Mouse (Mus musculus) heart, adult 2 months (tissue): ENCODE measurements at regions not wholly inside any gene's neighbourhood (a gene's known extent, or its start where the extent isn't known, plus 50 kb on each side); places are given as distances from the start of the nearest gene placed in this dataset.

Experiments used
- DNase-seq, 2 experiments: peaks; one replicate each; pipeline ENCODE4 v3.0.0; 2021
- H3K27ac ChIP-seq: fragments of 200-600 bp; 2 replicates; pipeline ENCODE4 v1.8.1; 2022
- H3K27me3 ChIP-seq: fragments of 200-500 bp; 2 replicates; pipeline ENCODE4 v1.6.1; 2012; ENCODE audit warnings: mild to moderate bottlenecking, low read length, inconsistent platforms, mixed read lengths; ENCODE audit not compliant: control insufficient read depth, insufficient read depth
- H3K36me3 ChIP-seq: fragments of 200-500 bp; 2 replicates; pipeline ENCODE4 v1.6.1; 2012; ENCODE audit warnings: low read length, inconsistent platforms; ENCODE audit not compliant: control insufficient read depth, insufficient read depth
- H3K4me1 ChIP-seq: fragments of 200-500 bp; 2 replicates; pipeline ENCODE4 v1.6.1; 2011; ENCODE audit warnings: low read length; ENCODE audit not compliant: control insufficient read depth, insufficient read depth
- H3K4me3 ChIP-seq: fragments of 200-600 bp; 2 replicates; pipeline ENCODE4 v1.8.1; 2022
- H3K79me2 ChIP-seq: fragments of 200-500 bp; replicated peaks from 2 replicates; pipeline ENCODE4 v1.6.1; 2012; ENCODE audit warnings: mild to moderate bottlenecking, inconsistent platforms, low read length, moderate library complexity, mixed read lengths; ENCODE audit not compliant: control insufficient read depth, insufficient read depth
- H3K9ac ChIP-seq: fragments of 200-500 bp; 2 replicates; pipeline ENCODE4 v1.6.1; 2012; ENCODE audit warnings: low read depth, mild to moderate bottlenecking, control low read depth, inconsistent platforms, low read length, mixed read lengths
- CTCF ChIP-seq: fragments of 200-600 bp; IDR thresholded peaks from 2 replicates; pipeline ENCODE4 v1.8.1; 2022; ENCODE audit warnings: antibody characterized with exemption, mild to moderate bottlenecking, moderate library complexity
- EP300 ChIP-seq: fragments of 200-500 bp; IDR thresholded peaks from 2 replicates; pipeline ENCODE4 v1.6.1; 2011; ENCODE audit warnings: low read depth, low read length, control low read depth; ENCODE audit not compliant: insufficient read depth
- POLR2A ChIP-seq: fragments of 200-500 bp; IDR thresholded peaks from 2 replicates; pipeline ENCODE4 v1.6.1; 2011; ENCODE audit warnings: mild to moderate bottlenecking, low read depth, low read length, control low read depth; ENCODE audit not compliant: insufficient read depth
- WGBS: fragments of 180-500 bp; shearing (Covaris S2); methylation state at CpG from one replicate; pipeline ENCODE4 v1.1.7; 2018; 5-methylcytosine and 5-hydroxymethylcytosine counted together
- intact Hi-C: fragments of 180-260 bp; cut with DNase I; formaldehyde crosslinking; loops from one replicate; pipeline ENCODE4 v1.15.1; 2025

GRCm38 (mm10) chr2:47822746-47823271, 991.1 kb upstream of the Acvr2a start:
- H3K4me3 ChIP-seq = no peak overlapping the region
- H3K9ac ChIP-seq = no peak overlapping the region
- 48% methylated on average over 2 of the region's 2 CpGs for WGBS
- TF ChIP-seq POLR2A = no peak
- no peak for TF ChIP-seq EP300
- TF ChIP-seq CTCF = no peak
- intact Hi-C loops = no loop called here
- H3K27ac ChIP-seq = no peak overlapping the region
- no peaks in the 10 kb centered on the region for H3K4me1 ChIP-seq
- H3K79me2 ChIP-seq = no peaks in the 10 kb centered on the region
- no peak for DNase-seq
- no peaks in the 10 kb centered on the region for H3K27me3 ChIP-seq
- H3K36me3 ChIP-seq = no peaks in the 10 kb centered on the region

GRCm38 (mm10) chr2:47832493-47832892, 981.4 kb upstream of the Acvr2a start:
- WGBS = 91% methylated on average over 1 of the region's 1 CpGs
- DNase-seq = no peak

DNA sequence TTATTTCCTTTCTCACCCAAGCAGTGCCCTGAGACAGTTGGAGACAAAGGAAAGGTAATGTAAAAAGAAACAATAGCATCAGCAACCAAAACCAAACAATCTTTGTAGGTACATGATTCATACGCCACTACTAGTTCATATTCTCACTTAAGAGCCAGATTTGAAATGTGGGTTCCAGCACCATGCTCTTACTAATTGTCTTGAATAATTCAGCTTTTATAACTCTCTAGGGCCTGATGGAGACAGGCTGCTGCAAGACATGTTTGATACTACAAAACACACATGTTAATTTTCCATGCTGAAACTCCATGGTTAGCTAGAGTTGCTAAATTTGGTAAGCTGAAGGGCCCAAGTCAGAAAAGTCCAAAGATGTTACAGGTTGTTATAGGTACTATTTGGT, 980.4 kb upstream of the Acvr2a start:
- H3K4me3 ChIP-seq = no peak overlapping the region
- no peak overlapping the region for H3K9ac ChIP-seq
- WGBS = 70% methylated on average over 1 of the region's 1 CpGs
- TF ChIP-seq CTCF (no peak), EP300 (no peak), POLR2A (no peak)
- intact Hi-C loops = no loop called here
- H3K36me3 ChIP-seq = no peaks in the 10 kb centered on the region
- no peak for DNase-seq
- no peak overlapping the region for H3K27ac ChIP-seq
- no peaks in the 10 kb centered on the region for H3K27me3 ChIP-seq
- H3K79me2 ChIP-seq = no peaks in the 10 kb centered on the region
- H3K4me1 ChIP-seq = no peaks in the 10 kb centered on the region

More at GRCm38 (mm10) chr2:47832493-47832892, 981.4 kb upstream of the Acvr2a start:
- intact Hi-C loops = no loop called here
- TF ChIP-seq CTCF (no peak), EP300 (no peak), POLR2A (no peak)
- Histone ChIP-seq H3K79me2 (no peaks in the 10 kb centered on the region), H3K27me3 (no peaks in the 10 kb centered on the region), H3K36me3 (no peaks in the 10 kb centered on the region), H3K27ac (no peak overlapping the region), H3K4me1 (no peaks in the 10 kb centered on the region), H3K9ac (no peak overlapping the region), H3K4me3 (no peak overlapping the region)

DNA sequence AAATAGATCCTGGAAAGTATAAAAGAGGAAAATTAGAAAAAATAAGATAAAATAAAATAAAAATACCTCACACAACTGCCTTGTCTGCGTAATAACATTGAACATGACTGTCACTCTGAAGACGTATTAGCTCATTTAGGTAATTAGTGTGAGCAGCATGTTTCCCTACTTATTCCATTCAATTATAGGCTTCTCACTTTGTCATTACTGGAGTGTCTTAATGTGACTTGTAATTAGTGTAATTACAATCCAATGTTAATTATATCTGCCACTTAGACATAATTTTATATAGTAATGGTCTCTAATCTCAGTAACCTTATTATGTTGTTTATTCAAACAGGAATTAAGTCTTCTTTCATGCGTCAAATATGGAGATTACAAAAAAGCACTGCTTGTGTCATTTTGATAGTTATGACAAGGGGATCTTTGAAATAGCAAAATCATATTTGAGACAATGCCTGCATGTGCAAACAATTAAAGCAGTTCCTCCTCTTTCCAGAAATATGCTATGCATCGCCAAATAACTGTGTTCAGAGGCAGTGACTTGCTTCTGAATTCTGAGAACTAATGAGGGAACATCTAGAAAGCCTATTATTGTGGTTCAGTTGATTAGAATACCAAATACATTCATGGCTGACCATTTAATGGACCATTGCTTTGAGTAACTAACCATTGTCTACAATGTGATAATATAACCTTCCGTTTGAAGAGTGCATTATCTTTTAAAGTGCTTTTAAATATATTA, 979.7 kb upstream of the Acvr2a start:
- no peaks in the 10 kb centered on the region for H3K27me3 ChIP-seq
- WGBS = 79% methylated on average over 5 of the region's 5 CpGs
- no peaks in the 10 kb centered on the region for H3K79me2 ChIP-seq
- no peaks in the 10 kb centered on the region for H3K4me1 ChIP-seq
- no peak overlapping the region for H3K9ac ChIP-seq
- TF ChIP-seq EP300 = no peak
- no peak for TF ChIP-seq CTCF
- TF ChIP-seq POLR2A = no peak
- intact Hi-C loops = no loop called here
- H3K36me3 ChIP-seq = no peaks in the 10 kb centered on the region
- no peak overlapping the region for H3K4me3 ChIP-seq
- H3K27ac ChIP-seq = no peak overlapping the region
- no peak for DNase-seq

GRCm38 (mm10) chr2:47857229-47857628, 956.7 kb upstream of the Acvr2a start:
- no peak for DNase-seq
- 42% methylated on average over 3 of the region's 3 CpGs for WGBS
- Histone ChIP-seq H3K36me3 (no peaks in the 10 kb centered on the region), H3K27ac (no peak overlapping the region), H3K9ac (no peak overlapping the region), H3K4me3 (no peak overlapping the region), H3K27me3 (no peaks in the 10 kb centered on the region), H3K4me1 (no peaks in the 10 kb centered on the region), H3K79me2 (no peaks in the 10 kb centered on the region)
- TF ChIP-seq EP300 (no peak), POLR2A (no peak), CTCF (no peak)
- intact Hi-C loops = no loop called here

DNA sequence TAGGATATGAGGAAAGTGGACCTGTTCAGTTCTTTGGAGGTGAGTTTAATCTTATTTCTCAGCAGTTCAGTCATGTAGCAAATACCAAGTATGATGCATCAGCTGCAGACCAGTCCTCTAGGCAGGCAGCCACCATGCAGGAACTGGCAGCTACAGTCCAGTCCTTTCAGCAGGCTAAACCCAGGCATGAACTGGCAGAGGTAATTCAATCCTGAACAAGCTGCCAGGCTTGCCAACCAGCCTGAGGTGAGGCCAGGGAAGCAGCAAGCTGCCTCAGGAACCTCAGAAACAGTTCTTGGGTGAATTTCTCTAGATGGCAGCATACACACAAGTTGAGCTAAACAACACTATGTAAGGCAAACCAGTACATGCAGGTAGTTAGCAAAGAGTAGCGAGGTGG, 951.5 kb upstream of the Acvr2a start:
- Histone ChIP-seq H3K4me1 (no peaks in the 10 kb centered on the region), H3K36me3 (no peaks in the 10 kb centered on the region), H3K27me3 (no peaks in the 10 kb centered on the region), H3K9ac (no peak overlapping the region), H3K27ac (no peak overlapping the region), H3K79me2 (no peaks in the 10 kb centered on the region), H3K4me3 (no peak overlapping the region)
- no peak for DNase-seq
- WGBS = 92% methylated on average over 1 of the region's 1 CpGs
- intact Hi-C loops = no loop called here
- TF ChIP-seq EP300 (no peak), POLR2A (no peak), CTCF (no peak)
